Mouse (Mus musculus) liver, embryonic 12.5 days (tissue): Measurements from ENCODE around the gene 4930572O03Rik. TPM values are rescaled to one million over a fixed set of nuclear protein-coding genes. Genes with fewer than 3 reads are reported as not detected.
"Not testable (repeated sequence)": the region's sequence is repeated elsewhere in the genome, so short reads cannot be mapped to it uniquely, and the experiment has no call there.

ENCODE experiments used
- ATAC-seq: fragments of 200-750 bp; cut with Nextera tagmentation; 2 replicates; pipeline ENCODE4 v1.8.0; 2017; ENCODE audit warnings: moderate number of reproducible peaks, mild to moderate bottlenecking, moderate library complexity
- H3K27ac ChIP-seq: fragments of 300-500 bp; sonication (generic); 2 replicates; pipeline ENCODE4 v1.5.1; 2016; ENCODE audit warnings: mild to moderate bottlenecking
- H3K27me3 ChIP-seq: fragments of 300-500 bp; sonication (generic); replicated peaks from 2 replicates; pipeline ENCODE4 v1.6.1; 2016; ENCODE audit warnings: mild to moderate bottlenecking, moderate library complexity
- H3K36me3 ChIP-seq: fragments of 300-500 bp; sonication (generic); 2 replicates; pipeline ENCODE4 v1.6.1; 2016; ENCODE audit warnings: mild to moderate bottlenecking, moderate library complexity
- H3K4me1 ChIP-seq: fragments of 300-500 bp; sonication (generic); 2 replicates; pipeline ENCODE4 v1.6.1; 2016
- H3K4me2 ChIP-seq: fragments of 300-500 bp; sonication (generic); 2 replicates; pipeline ENCODE4 v1.6.1; 2016; ENCODE audit warnings: mild to moderate bottlenecking, moderate library complexity
- H3K4me3 ChIP-seq: fragments of 300-500 bp; sonication (generic); 2 replicates; pipeline ENCODE4 v1.5.1; 2016; ENCODE audit warnings: mild to moderate bottlenecking, moderate library complexity
- H3K9ac ChIP-seq: fragments of 300-500 bp; sonication (generic); 2 replicates; pipeline ENCODE4 v1.6.1; 2016; ENCODE audit warnings: mild to moderate bottlenecking, moderate library complexity
- H3K9me3 ChIP-seq: fragments of 300-500 bp; sonication (generic); replicated peaks from 2 replicates; pipeline ENCODE4 v1.6.1; 2016; ENCODE audit warnings: mild to moderate bottlenecking, moderate library complexity
- WGBS: fragments of 180-500 bp; shearing (Covaris S2); methylation state at CpG from one replicate; pipeline ENCODE4 v1.1.7; 2016; ENCODE audit not compliant: insufficient replicate concordance; 5-methylcytosine and 5-hydroxymethylcytosine counted together
- polyA plus RNA-seq: library from polyadenylated mRNA; unstranded; fragments of >200 nt; fragmentation: Nextera tagmentation; extraction: Ambion mirVana; gene quantifications from 2 replicates; pipeline ENCODE4 v1.2.1, GENCODE M21; 2016

4930572O03Rik gene
- polyA plus RNA-seq, 1 experiment from 2014 or later, result not detected

DNA sequence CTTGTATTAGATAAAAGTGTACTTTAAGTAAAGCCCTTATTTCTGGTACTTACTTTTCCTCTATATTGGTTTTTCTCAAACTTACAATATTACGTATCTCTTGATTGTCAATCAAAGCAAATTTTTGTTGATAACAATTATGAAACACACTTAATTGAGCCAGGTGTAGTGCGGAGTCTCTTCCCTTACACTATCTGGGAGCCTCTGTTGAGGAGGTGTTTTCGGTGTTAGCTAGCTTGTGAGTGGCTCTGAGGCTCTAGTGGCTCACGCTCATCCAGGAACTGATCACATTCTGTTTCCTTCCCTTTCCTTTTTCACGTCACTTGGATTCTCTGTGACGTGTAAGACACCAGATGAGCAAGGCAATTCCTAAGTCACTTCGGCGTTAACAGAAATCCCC is 53.3 kb downstream of the 4930572O03Rik start:
- H3K4me3 ChIP-seq, ATAC-seq, H3K4me1 ChIP-seq, H3K9ac ChIP-seq, H3K36me3 ChIP-seq, H3K27ac ChIP-seq, H3K4me2 ChIP-seq, H3K27me3 ChIP-seq, H3K9me3 ChIP-seq: not testable (repeated sequence)
- WGBS, result 58% methylated on average over 8 of the region's 8 CpGs

DNA sequence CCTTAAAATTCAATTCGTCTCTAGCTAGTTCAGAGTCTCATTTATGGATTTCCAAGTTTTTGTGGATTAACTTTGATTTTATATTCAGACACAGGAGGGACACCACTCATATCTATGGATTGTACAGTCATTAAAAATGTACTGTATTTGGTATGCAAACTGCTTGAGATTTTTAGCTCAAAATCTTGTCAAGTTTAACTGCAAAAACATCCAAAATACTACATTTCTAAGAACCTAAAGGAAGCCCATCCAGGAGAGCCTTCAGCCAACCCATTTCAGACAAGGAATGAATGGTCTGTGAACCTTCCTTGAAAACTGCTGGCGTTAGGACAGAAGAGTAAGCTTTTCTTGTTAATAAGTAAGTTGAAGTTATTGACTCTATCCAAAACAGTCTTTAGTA is 53.9 kb downstream of the 4930572O03Rik start:
- H3K9ac ChIP-seq, H3K27me3 ChIP-seq, H3K36me3 ChIP-seq, H3K27ac ChIP-seq, H3K4me1 ChIP-seq, H3K4me2 ChIP-seq, H3K4me3 ChIP-seq, ATAC-seq, H3K9me3 ChIP-seq: not testable (repeated sequence)
- 47% methylated on average over 2 of the region's 2 CpGs for WGBS

DNA sequence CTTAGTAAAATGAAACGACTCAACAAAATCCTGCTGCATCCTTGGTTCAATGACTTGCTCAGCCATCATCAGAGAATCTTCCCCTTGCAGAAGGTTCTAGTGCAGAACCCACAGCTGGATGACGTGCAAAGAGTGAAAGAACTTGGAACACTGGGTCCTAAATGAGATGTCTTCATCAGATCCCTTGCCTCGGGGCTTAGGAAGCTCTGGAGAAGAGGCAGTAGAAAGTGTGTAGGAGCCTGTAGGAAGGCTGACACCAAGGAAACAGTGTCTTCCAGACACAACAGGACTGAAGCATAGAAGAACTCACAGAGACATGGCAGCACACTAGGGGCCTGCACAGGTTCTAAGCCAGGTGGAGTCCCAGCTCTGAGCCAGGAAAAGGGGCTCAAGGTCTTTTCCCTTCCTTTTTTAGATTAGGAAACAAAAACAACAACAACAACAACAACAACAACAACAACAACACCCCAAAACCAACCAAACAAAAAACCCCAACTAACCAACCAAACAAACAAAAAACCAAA is 54.4 kb downstream of the 4930572O03Rik start:
- H3K9ac ChIP-seq, H3K36me3 ChIP-seq, H3K27ac ChIP-seq, ATAC-seq, H3K27me3 ChIP-seq, H3K4me2 ChIP-seq, H3K4me1 ChIP-seq, H3K4me3 ChIP-seq, H3K9me3 ChIP-seq: not testable (repeated sequence)
- 39% methylated on average over 3 of the region's 3 CpGs for WGBS

Other genes starting within 250 kb of the 4930572O03Rik start
- gene Gm21149, start 180.5 kb downstream of the 4930572O03Rik start, polyA plus RNA-seq, result not detected in 2 replicates
- not detected in 2 replicates for gene Gm21190, start 127.8 kb downstream of the 4930572O03Rik start, polyA plus RNA-seq
- not detected in 2 replicates for gene Gm21083, start 79.7 kb downstream of the 4930572O03Rik start, polyA plus RNA-seq
- not detected in 2 replicates for gene Speer4d, start 38.0 kb downstream of the 4930572O03Rik start, polyA plus RNA-seq
- gene Speer4c, start 57.2 kb upstream of the 4930572O03Rik start, polyA plus RNA-seq, result not detected in 2 replicates